Mouse (Mus musculus): ENCODE results near the gene Ubap1l. TPM values are rescaled to one million over a fixed set of nuclear protein-coding genes. Genes with fewer than 3 reads are reported as not detected.

The Ubap1l gene
- polyA plus RNA-seq, 1 experiment from 2014 or later: not detected

GRCm38 (mm10) chr9:65417738-65418137 lies 56.9 kb downstream of the Ubap1l start:
- Histone ChIP-seq H3K9me3 (replicated peaks; ENCODE audit: control insufficient read depth, low read length) (no peaks in the 10 kb centered on the region), H3K27ac (ENCODE audit: low read length) (no peak overlapping the region), H3K4me2 (ENCODE audit: low read depth, low read length) (no peak overlapping the region), H3K27me3 (ENCODE audit: control insufficient read depth, insufficient read depth, low read depth, low read length) (no peaks in the 10 kb centered on the region), H3K36me3 (ENCODE audit: control insufficient read depth, insufficient read depth) (no peaks in the 10 kb centered on the region), H3K9ac (ENCODE audit: low read depth, low read length) (no peak overlapping the region), H3K4me3 (ENCODE audit: low read depth, low read length) (no peak overlapping the region), H3K4me1 (ENCODE audit: control insufficient read depth, low read depth, low read length) (no peaks in the 10 kb centered on the region)
- ATAC-seq (ENCODE audit: low read depth): no peak
- 48% methylated on average over 3 of the region's 3 CpGs for WGBS (ENCODE audit: insufficient replicate concordance)

- ATAC-seq (ENCODE audit: low read depth): no peak
- Histone ChIP-seq H3K27me3 (ENCODE audit: control insufficient read depth, insufficient read depth, low read depth, low read length) (no peaks in the 10 kb centered on the region), H3K27ac (ENCODE audit: low read length) (no peak overlapping the region), H3K36me3 (ENCODE audit: control insufficient read depth, insufficient read depth) (no peaks in the 10 kb centered on the region), H3K9ac (ENCODE audit: low read depth, low read length) (no peak overlapping the region), H3K4me2 (ENCODE audit: low read depth, low read length) (no peak overlapping the region), H3K9me3 (replicated peaks; ENCODE audit: control insufficient read depth, low read length) (no peaks in the 10 kb centered on the region), H3K4me3 (ENCODE audit: low read depth, low read length) (no peak overlapping the region), H3K4me1 (ENCODE audit: control insufficient read depth, low read depth, low read length) (no peaks in the 10 kb centered on the region)
- 57% methylated on average over 3 of the region's 3 CpGs for WGBS (ENCODE audit: insufficient replicate concordance)
Measured at GRCm38 (mm10) chr9:65419633-65420032, 58.8 kb downstream of the Ubap1l start.

DNA sequence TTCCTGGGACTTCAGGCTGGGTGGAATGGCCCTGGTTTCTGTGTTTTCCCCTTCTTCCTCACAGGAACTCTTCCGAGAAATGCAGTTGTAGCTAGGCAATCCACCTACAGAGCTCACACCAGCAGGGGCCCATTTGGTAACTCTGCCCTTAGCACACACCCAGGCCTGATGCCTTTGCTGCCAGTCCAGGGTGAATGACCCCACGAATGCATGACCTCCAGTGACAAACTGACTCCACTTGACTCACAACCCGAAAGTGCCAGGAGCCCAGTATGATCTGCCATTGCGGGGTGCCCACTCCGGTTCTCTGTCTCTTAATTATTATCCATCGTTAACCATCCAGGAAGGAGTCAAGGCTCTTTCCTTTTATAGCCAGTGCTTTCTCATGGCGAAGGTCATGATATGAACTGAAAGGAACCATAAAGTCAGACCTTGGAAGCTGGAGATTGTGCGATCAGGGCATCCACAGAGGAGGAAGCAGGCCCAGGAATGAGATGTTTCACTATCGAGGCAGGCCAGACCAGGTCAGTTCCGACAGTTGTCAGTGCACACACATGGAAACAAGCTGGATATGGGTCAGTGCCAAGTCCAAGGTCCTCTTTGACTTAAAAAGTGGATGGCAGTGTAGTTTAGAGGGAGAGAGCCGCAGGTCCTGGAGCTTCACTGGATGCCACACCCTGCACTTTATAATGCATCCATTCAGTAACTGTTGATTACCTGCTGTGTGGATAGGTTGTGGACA lies 62.1 kb downstream of the Ubap1l start, which contains the start of gene Slc51b:
Slc51b (minus strand) TSS at position 196 of the 742 bp plus-strand sequence.
- no peak within 1 kb of the TSS for H3K4me2 ChIP-seq (ENCODE audit: low read depth, low read length)
- H3K4me1 ChIP-seq (ENCODE audit: control insufficient read depth, low read depth, low read length): no peaks in the 10 kb centered on the region
- WGBS (ENCODE audit: insufficient replicate concordance): 63% methylated on average over 11 of the region's 11 CpGs
- H3K36me3 ChIP-seq (ENCODE audit: control insufficient read depth, insufficient read depth): no peaks in the 10 kb centered on the region
- no peaks in the 10 kb centered on the region for H3K27me3 ChIP-seq (ENCODE audit: control insufficient read depth, insufficient read depth, low read depth, low read length)
- H3K4me3 ChIP-seq (ENCODE audit: low read depth, low read length): no peak within 1 kb of the TSS
- no peaks in the 10 kb centered on the region for H3K9me3 ChIP-seq (replicated peaks; ENCODE audit: control insufficient read depth, low read length)
- no peak within 1 kb of the TSS for H3K27ac ChIP-seq (ENCODE audit: low read length)
- no peak within 1 kb of the TSS for H3K9ac ChIP-seq (ENCODE audit: low read depth, low read length)
- ATAC-seq (ENCODE audit: low read depth): no peak

- Histone ChIP-seq H3K4me2 (ENCODE audit: low read depth, low read length) (no peak overlapping the region), H3K9ac (ENCODE audit: low read depth, low read length) (no peak overlapping the region), H3K9me3 (replicated peaks; ENCODE audit: control insufficient read depth, low read length) (no peaks in the 10 kb centered on the region), H3K36me3 (ENCODE audit: control insufficient read depth, insufficient read depth) (no peaks in the 10 kb centered on the region), H3K4me1 (ENCODE audit: control insufficient read depth, low read depth, low read length) (no peaks in the 10 kb centered on the region), H3K4me3 (ENCODE audit: low read depth, low read length) (no peak overlapping the region), H3K27ac (ENCODE audit: low read length) (no peak overlapping the region), H3K27me3 (ENCODE audit: control insufficient read depth, insufficient read depth, low read depth, low read length) (no peaks in the 10 kb centered on the region)
- ATAC-seq (ENCODE audit: low read depth): no peak
- WGBS (ENCODE audit: insufficient replicate concordance): 16% methylated on average over 3 of the region's 3 CpGs
Measured at GRCm38 (mm10) chr9:65424393-65424792, 63.6 kb downstream of the Ubap1l start.

DNA sequence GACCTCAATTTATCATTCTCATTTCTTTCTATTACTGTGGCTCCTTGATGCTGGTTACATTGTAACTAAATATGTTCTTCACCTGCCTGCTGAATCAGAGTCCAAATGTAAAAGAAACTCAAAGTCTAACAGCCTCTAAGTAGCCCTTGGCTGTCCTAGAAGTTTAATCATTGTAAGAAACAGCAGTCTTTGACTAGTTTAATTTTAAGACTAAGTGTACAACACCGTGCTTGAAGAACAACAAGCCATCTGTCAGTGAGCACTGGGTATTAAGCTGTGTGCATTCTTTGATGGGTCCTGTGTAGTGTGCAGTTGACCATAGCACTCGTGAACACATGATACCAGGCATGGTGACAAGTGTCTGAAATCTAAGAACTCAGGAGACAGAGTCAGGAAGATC lies 66.7 kb downstream of the Ubap1l start:
- H3K9ac ChIP-seq (ENCODE audit: low read depth, low read length): no peak overlapping the region
- 49% methylated on average over 2 of the region's 2 CpGs for WGBS (ENCODE audit: insufficient replicate concordance)
- H3K27ac ChIP-seq (ENCODE audit: low read length): no peak overlapping the region
- no peak for ATAC-seq (ENCODE audit: low read depth)
- H3K27me3 ChIP-seq (ENCODE audit: control insufficient read depth, insufficient read depth, low read depth, low read length): no peaks in the 10 kb centered on the region
- H3K4me1 ChIP-seq (ENCODE audit: control insufficient read depth, low read depth, low read length): no peaks in the 10 kb centered on the region
- H3K36me3 ChIP-seq (ENCODE audit: control insufficient read depth, insufficient read depth): no peaks in the 10 kb centered on the region
- H3K9me3 ChIP-seq (replicated peaks; ENCODE audit: control insufficient read depth, low read length): no peaks in the 10 kb centered on the region
- H3K4me3 ChIP-seq (ENCODE audit: low read depth, low read length): no peak overlapping the region
- no peak overlapping the region for H3K4me2 ChIP-seq (ENCODE audit: low read depth, low read length)

DNA sequence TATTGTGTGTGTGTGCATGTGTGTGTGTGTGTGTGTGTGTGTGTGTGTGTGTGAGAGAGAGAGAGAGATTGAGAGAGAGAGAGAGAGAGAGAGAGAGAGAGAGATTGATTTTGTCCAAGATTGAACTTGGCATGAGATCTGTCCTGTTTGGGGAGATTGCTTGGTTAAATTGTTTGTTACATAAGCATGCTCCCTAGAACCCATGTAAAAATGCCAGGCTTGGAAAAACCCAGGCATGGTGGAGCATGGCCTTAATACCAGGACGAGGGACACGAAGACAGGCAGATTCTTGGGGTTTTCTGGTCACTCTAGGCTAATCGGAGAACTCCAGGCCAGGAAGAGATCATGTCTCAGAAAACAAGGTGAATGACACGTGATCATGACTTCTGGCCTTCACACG lies 67.2 kb downstream of the Ubap1l start:
- H3K4me1 ChIP-seq (ENCODE audit: control insufficient read depth, low read depth, low read length): no peaks in the 10 kb centered on the region
- no peak for ATAC-seq (ENCODE audit: low read depth)
- no peak overlapping the region for H3K9ac ChIP-seq (ENCODE audit: low read depth, low read length)
- no peaks in the 10 kb centered on the region for H3K9me3 ChIP-seq (replicated peaks; ENCODE audit: control insufficient read depth, low read length)
- H3K4me3 ChIP-seq (ENCODE audit: low read depth, low read length): no peak overlapping the region
- H3K36me3 ChIP-seq (ENCODE audit: control insufficient read depth, insufficient read depth): no peaks in the 10 kb centered on the region
- H3K27me3 ChIP-seq (ENCODE audit: control insufficient read depth, insufficient read depth, low read depth, low read length): no peaks in the 10 kb centered on the region; the same call in 1 of the 2 replicates
- H3K27ac ChIP-seq (ENCODE audit: low read length): no peak overlapping the region
- WGBS (ENCODE audit: insufficient replicate concordance): 67% methylated on average over 5 of the region's 5 CpGs
- no peak overlapping the region for H3K4me2 ChIP-seq (ENCODE audit: low read depth, low read length)

Other genes with a start within 250 kb of the Ubap1l start
- gene Igdcc3, start 219.9 kb upstream of the Ubap1l start, polyA plus RNA-seq (2015; fragmentation: Nextera tagmentation; extraction: Ambion mirVana): 0.04 TPM in 1 of 2 replicates, not detected in the other
- 9.9 and 11.2 TPM in 2 replicates for gene Parp16, start 165.7 kb upstream of the Ubap1l start, polyA plus RNA-seq (2015; fragmentation: Nextera tagmentation; extraction: Ambion mirVana)
- gene Cilp, start 95.9 kb upstream of the Ubap1l start, polyA plus RNA-seq (2015; fragmentation: Nextera tagmentation; extraction: Ambion mirVana): 0.06 and 0.12 TPM in 2 replicates
- gene Clpx, start 66.8 kb upstream of the Ubap1l start, polyA plus RNA-seq (2015; fragmentation: Nextera tagmentation; extraction: Ambion mirVana): 41.6 and 42.2 TPM in 2 replicates
- gene Pdcd7, start 14.9 kb upstream of the Ubap1l start, polyA plus RNA-seq (2015; fragmentation: Nextera tagmentation; extraction: Ambion mirVana): 1.6 and 1.8 TPM in 2 replicates
- 0.25 and 0.42 TPM in 2 replicates for gene Kbtbd13, start 30.6 kb downstream of the Ubap1l start, polyA plus RNA-seq (2015; fragmentation: Nextera tagmentation; extraction: Ambion mirVana)
- gene Rasl12, start 37.5 kb downstream of the Ubap1l start, polyA plus RNA-seq (2015; fragmentation: Nextera tagmentation; extraction: Ambion mirVana): 0.23 and 0.34 TPM in 2 replicates
- gene Slc51b, start 61.9 kb downstream of the Ubap1l start, polyA plus RNA-seq (2015; fragmentation: Nextera tagmentation; extraction: Ambion mirVana): 0.17 TPM in 1 of 2 replicates, not detected in the other
- gene Mtfmt, start 74.7 kb downstream of the Ubap1l start, polyA plus RNA-seq (2015; fragmentation: Nextera tagmentation; extraction: Ambion mirVana): 5.1 and 6.3 TPM in 2 replicates
- 24.6 and 26.7 TPM in 2 replicates for gene Spg21, start 99.9 kb downstream of the Ubap1l start, polyA plus RNA-seq (2015; fragmentation: Nextera tagmentation; extraction: Ambion mirVana)
- 0.06 TPM in 1 of 2 replicates, not detected in the other for gene Ankdd1a, start 159.2 kb downstream of the Ubap1l start, polyA plus RNA-seq (2015; fragmentation: Nextera tagmentation; extraction: Ambion mirVana)
- 23.1 and 24.5 TPM in 2 replicates for gene Plekho2, start 219.0 kb downstream of the Ubap1l start, polyA plus RNA-seq (2015; fragmentation: Nextera tagmentation; extraction: Ambion mirVana)
- 9.6 and 10.9 TPM in 2 replicates for gene Pif1, start 226.1 kb downstream of the Ubap1l start, polyA plus RNA-seq (2015; fragmentation: Nextera tagmentation; extraction: Ambion mirVana)